Mouse (Mus musculus) thymus, postnatal 0 days (tissue): ENCODE measurements around the gene Pdcd5. TPM values are rescaled to one million over a fixed set of nuclear protein-coding genes. Genes with fewer than 3 reads are reported as not detected.

Source experiments
- DNase-seq: peaks from one replicate; pipeline ENCODE4 v3.0.0-alpha.2; 2015; ENCODE audit warnings: low spot score
- polyA plus RNA-seq: library from polyadenylated mRNA; unstranded; fragments of >200 nt; fragmentation: Nextera tagmentation; extraction: Ambion mirVana; gene quantifications from 2 replicates; pipeline ENCODE4 v1.2.1, GENCODE M21; 2015

Pdcd5 gene
- polyA plus RNA-seq, result 266 and 274 TPM in 2 replicates

DNA sequence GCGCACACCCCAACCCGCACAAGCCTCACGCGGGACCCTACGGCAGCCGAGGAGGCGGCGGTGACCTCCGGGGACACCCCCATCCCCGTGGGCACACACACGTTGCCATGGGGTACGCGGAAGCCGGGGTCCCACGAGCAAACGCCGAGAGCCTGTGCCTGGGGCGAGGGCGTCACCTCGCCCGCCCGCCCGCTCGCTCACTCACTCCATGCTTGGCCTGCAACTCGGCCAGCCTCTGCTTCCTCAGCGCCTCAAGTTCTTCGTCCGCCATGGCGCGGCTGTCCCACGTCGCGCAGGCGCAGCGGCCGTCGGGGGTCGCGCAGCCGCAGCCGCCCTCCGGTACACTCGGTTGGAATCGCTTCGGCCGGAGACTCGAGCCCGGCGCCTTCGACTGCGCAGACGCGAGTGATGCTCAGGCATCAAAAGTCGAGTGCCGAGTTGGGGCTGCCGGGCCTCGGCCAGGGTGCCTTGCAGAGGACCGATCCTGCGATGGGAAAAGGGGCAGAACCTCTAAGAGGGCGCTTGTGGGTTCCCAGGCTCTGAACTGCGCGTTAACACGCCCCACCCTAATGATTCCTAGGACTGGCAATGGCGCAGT lies at the start of gene Pdcd5:
Pdcd5 (minus strand) TSS at position 421 of the 598 bp plus-strand sequence.
- peak; percentile 98 for DNase-seq

DNA sequence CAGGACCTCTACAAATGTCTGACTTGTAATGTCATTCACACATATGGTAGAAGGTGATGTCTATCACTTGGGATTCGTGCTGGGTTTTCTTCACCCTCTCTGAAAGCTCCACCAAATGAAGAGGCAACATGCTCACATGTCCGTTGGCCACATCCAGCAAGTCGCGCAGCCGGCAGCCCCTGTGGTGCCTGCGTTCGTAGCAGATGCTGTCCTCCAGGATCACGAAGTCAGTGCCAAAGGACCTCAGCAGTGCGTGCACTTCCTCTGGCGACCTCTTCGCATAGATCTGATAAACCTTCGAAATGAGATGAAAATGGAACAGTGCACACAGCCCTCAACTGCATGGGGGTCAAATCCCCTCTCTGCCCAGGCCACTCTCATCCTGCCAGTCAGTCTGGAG lies 45.3 kb upstream of the Pdcd5 start:
- no peak for DNase-seq

DNA sequence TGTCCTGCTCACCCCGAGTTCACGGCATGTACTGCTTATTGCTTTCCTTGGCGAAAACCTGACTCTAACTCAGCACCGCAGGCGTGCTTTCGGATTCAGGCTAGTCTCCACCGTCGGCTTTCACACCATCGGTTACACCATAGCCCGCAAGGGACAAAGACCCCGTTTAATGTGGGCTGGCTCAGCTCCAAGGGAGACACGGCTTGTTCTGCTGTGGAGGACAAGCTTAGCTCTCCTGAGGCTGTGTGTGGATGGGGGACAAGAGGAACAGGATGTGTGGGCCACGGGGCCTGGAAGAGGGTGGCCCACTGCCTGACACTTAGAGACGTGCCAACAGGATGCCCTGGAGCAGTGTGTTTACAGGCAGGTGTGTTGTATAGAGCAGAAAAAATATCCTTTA lies 44.8 kb upstream of the Pdcd5 start:
- DNase-seq, result no peak

DNA sequence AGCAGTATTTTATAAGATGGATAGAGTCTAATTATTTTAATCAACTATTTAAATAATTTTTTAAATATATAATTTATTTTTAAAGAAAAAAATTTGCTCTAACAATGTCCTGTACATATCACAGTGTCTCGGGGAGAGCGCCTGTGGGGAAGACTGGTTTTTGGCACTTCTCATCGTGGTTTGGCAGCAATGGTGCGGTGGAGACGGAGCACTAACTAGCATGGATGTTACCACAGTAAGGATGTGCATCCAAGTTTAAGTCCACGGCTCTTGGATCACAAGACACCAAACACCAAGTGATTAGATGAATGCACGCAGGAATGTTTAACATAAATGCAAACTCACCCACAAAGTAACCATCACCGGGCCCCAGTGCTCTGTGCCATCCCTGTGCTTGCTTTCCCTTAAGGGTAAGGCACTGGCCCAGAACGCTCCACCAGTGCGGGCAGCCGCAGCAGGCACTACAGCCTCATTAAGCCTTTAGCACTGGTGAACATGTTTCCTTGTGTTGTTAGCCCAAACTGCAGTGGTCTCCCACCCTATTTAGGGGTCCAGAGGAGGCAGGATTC lies 41.5 kb upstream of the Pdcd5 start:
- no peak for DNase-seq

DNA sequence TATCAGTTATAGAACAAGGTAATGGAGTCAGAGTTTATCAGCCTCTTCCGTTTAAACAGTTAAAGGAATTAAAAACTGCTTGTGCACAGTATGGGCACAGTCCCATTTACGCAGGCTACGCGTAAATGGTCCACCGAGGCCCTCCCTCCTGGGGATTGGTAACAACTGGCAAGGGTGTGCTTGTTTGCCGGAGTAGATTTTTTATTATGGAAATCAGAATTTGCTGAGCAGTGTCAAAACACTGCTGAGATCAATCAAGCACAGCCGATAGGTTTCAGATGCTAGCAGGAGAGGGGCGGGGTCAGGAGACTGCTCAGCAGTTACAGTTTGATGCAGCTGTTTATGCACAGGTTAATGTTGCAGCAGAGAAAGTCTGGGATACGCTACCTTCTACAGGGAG lies 41.0 kb upstream of the Pdcd5 start:
- DNase-seq, result no peak

DNA sequence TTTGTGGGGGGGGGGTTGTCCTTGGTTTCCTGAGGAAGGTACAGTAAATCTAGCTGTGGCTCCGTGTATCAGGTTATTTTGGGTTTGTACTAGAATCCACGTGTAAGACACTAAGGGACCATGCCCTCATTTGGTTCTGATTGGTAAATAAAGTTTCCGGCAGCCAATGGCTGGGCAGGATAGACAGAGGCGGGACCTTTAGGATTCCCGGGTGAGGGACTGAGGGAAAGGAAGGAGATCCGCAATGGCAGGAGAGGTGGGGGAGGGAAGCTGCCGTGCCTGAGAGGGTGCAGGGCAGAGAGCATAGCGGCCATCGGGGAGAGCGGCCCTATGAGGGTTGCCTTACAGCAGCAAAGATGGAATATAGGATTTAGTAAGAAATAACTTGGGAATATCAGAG lies 39.9 kb upstream of the Pdcd5 start:
- no peak for DNase-seq

DNA sequence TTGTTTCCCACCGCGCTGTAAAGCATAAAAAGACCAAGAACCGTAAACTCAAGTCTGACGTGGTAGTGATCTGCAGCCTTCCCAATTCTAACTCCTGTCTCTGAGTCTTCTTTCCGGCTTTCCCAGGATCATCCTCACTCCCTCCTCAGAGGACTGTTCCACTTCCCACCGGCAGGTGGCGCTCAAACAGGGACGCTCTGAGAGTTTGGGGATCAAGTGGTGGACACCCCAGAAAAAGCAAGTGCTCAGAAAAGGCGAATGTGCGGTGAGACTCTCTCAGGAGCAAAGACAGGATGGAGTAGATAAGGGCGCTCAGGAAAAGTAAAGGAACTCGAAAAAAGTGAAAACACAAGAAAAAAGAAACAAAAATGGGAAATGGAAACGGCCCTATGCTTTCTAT lies 39.4 kb upstream of the Pdcd5 start:
- peak; percentile 40 for DNase-seq

DNA sequence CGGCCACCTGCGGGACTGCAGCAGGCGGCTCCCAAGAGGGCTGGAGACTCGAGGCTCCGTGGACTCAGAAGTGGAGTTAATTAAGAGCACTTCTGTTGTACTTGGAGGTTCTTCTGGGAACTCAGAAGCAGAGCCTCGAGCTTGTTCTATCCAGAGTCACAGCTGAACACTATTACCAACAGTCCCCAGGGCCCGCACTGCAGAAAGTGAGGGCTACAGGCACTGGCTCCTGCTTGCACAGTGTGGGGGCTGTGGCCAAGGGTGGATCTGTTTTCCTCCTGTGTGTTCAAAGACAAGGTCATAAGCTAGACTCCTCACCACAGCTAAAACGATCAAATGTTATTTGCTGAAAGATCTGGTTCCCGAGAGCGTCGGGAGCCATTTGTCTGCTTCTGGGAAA lies 38.9 kb upstream of the Pdcd5 start:
- no peak for DNase-seq

DNA sequence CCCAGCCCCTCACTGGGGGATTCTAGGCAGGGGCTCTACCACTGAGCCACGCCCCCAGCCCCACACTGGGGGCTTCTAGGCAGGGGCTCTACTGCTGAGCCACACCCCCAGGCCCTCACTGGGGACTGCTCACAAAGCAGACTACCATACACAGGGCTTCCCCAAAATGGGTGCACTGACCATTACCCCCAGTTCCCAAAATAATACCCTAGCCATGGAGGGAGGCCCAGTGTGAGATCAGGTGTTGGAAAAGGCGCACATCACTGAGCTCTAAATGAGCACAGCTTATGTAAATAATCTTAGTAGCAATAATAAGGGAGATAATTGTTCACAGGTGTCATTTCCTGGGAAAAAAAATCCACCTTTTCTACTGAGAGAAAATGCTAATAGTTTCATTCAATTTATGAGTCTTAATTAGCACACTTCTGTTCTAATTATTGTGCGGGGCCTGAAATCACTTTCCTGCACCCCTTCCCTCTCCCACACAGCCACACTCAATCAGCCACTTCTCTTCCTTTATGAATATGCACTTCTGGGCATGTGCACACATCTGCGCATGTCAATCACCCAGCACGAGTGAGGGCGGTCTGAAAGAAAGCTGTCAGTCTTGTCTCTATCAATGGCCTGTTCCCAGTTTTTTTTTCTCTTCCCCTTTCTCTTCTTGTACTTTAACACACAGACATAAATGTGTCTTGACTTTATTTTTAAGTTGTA lies 36.2 kb upstream of the Pdcd5 start:
- no peak for DNase-seq

DNA sequence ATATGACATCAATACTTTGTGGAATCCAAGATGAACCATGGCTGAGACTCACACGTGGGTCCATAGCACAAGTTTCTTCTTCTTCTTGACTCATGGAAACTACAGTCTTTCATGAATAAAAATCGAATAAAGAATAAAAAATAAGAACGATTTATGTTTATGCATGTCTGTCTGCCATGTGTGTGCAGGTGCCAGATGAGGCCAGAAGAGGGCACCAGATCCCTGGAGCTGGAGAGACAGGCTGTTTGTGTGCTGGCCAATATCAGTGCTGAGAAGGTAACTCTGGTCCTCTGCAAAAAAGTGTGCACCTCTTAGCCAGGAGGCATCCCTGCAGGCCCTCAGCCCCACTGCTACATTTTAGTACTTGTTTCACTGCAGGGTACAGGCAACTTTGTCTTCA lies 34.2 kb upstream of the Pdcd5 start:
- no peak for DNase-seq

DNA sequence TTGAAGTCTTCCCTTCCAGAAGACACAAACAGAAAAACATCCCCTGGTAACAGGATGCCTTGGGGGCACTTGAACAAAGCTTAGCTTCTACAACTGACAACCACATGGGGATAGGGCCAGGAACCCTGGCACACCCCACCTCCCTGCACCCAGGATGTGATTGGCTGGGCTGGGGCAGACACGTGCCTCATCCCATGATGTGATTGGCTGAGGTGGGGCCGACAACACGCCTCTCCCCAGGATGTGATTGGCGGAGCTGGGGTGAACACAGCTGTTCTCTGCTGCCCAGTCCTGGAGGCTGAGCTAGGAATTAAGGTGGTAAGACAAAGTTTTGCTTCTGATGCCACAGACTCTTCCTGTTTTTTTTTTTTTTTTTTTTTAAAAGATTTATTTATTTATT lies 31.7 kb upstream of the Pdcd5 start:
- DNase-seq, result no peak

DNA sequence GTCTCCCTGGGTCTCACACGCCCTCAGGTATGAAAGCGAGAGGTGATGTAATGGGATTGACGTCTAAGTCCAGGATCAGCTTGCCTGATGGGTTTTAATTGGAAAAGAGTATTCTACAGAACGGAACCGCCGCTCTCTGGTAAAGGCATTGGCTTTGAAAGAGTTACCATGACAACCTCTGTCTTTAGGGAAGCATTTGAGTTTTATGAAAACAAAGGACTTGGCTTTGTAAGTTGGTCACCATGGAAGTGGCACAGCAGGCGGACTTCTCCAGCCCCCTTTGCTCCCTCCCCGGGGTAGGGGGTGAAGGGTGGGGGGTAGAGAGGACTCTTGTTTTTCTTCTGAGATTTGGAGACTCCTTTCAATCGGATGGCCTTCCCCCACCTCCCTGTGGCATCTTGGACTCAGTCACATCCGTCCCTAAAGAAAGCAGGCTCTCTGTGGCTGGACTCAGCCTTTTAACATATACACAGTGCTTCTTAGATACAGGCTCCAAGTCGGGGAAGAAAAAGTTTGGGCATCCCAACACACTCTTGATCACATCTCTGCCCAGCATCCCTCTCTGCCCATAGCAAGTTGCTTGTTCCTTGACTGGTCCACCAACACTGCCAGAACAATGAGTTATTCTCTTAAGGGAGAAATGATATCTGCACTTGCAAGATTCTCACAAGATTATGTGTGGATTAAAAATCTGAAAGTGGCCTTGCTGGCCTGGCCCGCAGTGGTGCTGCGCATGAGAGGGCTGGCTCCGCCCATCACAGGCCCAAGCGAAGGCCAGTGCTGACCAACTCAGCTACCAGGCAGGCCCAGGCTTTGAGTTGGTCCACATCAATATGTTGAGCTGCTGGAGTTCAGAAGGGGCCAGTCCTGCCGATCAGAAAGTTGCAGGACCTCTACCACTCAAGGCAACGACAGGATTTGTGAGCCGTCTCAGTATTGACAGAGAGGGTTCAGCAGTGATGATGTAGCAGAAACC lies 21.0 kb upstream of the Pdcd5 start:
- DNase-seq, result no peak

DNA sequence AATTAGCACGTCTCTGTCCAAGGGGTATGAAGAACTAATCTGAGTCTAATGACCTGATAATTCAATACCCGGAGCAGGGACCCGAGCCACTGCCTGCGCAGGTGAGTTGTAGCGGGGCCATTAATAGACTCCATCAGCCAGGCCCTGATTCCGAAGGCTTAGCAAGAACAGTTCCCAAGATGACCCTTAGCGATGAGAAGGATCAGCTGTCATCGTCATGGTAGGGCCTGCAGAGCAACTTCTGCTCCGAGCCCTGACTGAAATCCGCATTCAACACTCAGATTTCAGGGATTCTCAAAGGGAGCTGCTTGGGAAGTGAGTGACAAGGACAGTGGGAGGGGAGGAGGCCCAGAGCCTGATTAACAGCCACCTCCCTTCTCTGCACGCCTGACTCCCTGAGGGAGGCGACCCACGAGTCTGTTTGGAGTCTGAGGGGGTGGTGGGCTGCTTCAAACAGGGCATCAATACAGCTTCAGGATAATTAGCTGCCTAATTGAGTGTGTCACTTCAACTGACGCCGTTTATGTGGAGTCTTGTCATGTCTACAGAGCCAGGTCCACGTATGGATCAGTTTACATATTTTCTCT lies 16.6 kb upstream of the Pdcd5 start:
- DNase-seq, result no peak

DNA sequence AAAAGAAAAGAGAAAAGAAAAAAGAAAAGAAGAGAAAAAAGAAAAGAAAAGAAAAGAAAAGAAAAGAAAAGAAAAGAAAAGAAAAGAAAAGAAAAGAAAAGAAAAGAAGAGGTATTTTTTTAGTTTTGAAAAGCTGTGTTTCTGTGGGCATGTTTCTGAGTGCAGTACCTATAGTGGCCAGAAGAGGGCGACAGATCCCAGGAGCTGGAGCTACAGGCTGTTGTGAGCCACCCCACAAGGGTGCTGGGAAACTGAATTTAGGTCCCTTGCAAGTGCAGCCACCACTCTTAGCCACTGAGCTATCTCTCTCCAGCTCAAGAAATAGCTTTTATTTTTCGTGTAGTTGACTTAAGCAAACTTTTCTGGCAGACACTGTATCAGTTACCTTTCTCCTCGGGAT lies 11.9 kb upstream of the Pdcd5 start:
- DNase-seq, result peak; percentile 49

DNA sequence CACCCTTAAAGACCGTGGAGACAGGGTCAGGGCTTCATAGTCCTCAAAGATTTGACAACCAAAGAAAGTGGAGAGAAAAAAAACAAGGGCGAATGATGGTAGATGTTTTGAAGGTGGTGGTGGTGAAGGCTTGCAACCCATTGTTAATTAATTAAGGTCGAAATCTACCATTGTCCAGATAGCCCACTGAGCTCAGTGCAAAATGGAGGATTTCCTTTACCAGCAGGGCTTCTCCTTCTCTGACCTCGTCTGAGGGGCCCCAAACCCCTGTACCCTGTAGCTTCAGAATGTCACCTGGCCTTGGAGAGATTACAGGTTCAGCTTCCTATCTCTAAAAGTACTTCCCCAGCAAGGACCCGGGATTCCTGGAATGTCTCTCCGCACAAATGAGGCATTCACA lies 10.5 kb upstream of the Pdcd5 start:
- no peak for DNase-seq

DNA sequence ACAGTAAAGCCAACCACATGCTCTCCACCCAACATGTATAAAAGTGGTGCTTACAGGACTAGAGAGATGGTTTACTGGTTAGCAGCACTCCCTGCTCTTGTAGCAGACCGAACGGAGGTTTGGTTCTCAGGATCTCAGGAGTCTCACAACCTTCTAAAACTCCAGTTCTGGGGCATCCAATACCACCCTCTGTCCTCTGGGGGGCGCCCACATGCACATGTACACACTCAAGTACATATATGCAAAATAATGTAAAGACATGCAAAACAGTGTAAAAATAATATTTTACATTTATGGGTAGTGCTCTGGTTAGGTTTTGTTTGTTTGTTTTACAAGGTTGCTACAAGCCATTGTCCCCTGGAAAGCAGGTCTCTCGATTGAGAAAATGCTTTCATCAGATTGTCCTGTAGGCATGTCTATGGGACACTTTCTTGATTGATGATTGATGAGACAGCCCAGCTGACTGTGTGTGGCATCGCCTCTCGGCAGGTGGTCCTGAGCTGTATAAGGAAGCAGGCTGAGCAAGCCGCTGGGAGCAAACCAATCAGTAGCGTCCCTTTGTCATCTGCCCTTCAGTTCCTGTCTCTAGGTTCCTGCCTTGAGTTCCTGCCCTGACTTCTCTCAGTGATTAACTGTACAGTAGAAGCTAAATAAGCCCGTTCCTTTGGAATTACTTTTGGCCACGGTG lies 4.4 kb upstream of the Pdcd5 start:
- DNase-seq, result no peak

DNA sequence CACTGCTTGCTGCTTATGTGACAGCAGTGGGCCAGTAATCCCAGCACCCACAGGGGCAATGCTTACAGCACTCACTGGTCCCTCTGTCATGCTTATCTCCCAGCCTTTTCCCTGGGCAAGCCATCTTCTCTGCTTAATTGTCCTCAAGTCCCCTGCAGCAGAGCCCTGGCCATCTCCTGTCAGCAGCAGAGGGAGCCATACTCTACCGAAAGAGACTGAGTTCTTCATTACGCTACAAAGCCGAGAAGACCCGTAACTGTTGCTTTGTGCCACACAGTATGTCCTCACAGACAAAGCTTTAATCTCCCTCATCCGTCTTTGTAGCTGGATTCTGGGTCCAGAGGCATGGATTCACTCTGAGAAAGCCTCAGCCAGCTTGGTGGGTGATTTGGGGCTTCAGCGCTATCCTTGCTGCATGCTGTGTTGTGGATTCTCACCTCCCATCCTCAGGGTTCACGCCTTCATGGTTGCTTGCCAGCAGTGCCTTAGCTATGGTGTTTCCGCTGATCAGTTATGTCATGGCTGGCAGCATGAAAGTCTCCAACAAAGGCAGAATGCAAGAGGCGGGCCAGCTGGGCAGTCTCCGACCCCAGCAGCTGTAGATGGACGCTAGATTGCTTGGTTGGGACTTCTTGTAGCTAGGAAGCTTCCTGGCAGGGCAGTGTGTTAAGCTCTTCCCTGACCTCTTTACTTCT lies 3.5 kb upstream of the Pdcd5 start:
- no peak for DNase-seq

DNA sequence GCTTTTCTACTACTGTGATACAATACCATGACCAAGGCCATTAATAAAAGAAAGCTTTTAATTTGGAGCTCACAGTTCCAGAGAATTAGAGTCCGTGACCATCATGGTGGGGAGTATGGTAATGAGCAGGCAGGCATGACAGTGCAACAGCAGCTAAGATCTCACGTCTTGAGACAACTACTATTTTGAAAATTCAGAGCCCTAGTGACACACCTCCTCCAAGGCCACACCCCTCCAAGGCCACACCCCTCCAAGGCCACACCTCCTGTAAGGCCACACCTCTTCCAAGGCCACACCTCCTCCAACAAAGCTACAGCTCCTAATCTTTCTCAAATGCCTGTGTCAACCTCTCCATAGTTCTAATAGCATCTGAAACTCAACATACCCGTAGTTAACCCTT lies 1.8 kb upstream of the Pdcd5 start:
- peak; percentile 24 for DNase-seq

DNA sequence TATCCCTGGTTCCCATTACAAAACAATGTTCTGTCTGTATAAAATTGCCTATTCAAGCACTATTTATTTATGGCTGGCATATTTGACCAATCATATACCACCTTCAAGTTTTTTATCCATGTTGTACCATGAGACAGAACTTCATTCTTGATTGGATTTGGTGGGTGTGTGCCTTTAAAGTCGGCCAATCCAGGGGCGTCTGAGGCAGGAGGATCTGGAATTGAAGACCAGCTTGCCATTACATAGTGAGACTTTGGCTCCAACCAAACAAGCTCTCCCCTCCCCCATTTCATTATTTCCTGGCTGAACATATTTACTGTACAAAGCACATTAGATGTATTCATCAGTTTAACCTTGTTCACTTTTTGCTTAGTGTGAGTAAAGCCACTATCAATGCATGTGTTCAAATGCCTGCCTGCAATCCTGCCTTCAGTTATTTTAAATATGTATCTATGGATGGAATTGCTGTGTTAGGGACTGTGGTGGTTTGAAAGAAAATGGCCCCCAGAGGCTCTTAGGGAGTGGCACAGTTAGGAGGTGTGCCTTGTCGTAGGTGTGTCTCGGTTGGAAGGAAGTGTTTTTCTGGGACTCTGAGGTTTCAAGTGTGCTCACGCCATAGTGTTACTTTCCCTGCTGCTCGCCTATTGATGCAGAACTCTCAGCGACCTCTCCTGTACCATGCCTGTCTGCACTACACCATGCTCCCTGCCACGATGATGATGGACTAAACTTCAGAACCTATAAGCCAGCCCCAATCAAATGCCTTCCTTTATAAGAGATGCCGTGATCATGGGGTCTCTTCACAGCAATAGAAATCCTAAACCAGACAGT lies 1.1 kb upstream of the Pdcd5 start:
- no peak for DNase-seq
